Mouse (Mus musculus) ES-Bruce4 (cell line): Measurements from ENCODE around the gene Olfr705. TPM values are rescaled to one million over a fixed set of nuclear protein-coding genes. Genes with fewer than 3 reads are reported as not detected.

ENCODE experiments used
- H3K27ac ChIP-seq: 2 replicates; pipeline ENCODE4 v1.5.1; 2012; ENCODE audit warnings: low read length, inconsistent platforms; ENCODE audit not compliant: insufficient read depth
- H3K27me3 ChIP-seq: 2 replicates; pipeline ENCODE4 v1.6.1; 2012; ENCODE audit warnings: mild to moderate bottlenecking, low read length, inconsistent platforms; ENCODE audit not compliant: control insufficient read depth, poor library complexity, insufficient read depth, severe bottlenecking
- H3K36me3 ChIP-seq: 2 replicates; pipeline ENCODE4 v1.6.1; 2012; ENCODE audit warnings: inconsistent platforms, mild to moderate bottlenecking, low read length, moderate library complexity; ENCODE audit not compliant: control insufficient read depth, poor library complexity, insufficient read depth, severe bottlenecking
- H3K4me1 ChIP-seq: one replicate; pipeline ENCODE4 v1.8.1; 2011; ENCODE audit warnings: low read length; ENCODE audit not compliant: control insufficient read depth, insufficient read depth
- H3K4me3 ChIP-seq: 2 replicates; pipeline ENCODE4 v1.5.1; 2011; ENCODE audit warnings: low read depth, mild to moderate bottlenecking, low read length
- H3K9ac ChIP-seq: 2 replicates; pipeline ENCODE4 v1.6.1; 2012; ENCODE audit warnings: low read depth, mild to moderate bottlenecking, inconsistent platforms; ENCODE audit not compliant: poor library complexity, severe bottlenecking
- H3K9me3 ChIP-seq: replicated peaks from 2 replicates; pipeline ENCODE4 v1.6.1; 2012; ENCODE audit warnings: mild to moderate bottlenecking, low read length, inconsistent platforms; ENCODE audit not compliant: control insufficient read depth, poor library complexity, insufficient read depth, severe bottlenecking
- CTCF ChIP-seq: IDR thresholded peaks from one replicate; pipeline ENCODE4 v1.8.1; 2011; ENCODE audit warnings: low read depth, low read length
- EP300 ChIP-seq: IDR thresholded peaks from 2 replicates; pipeline ENCODE4 v1.6.1; 2011; ENCODE audit warnings: low read depth, low read length; ENCODE audit not compliant: insufficient read depth
- POLR2A ChIP-seq: IDR thresholded peaks from one replicate; pipeline ENCODE4 v1.8.1; 2011; ENCODE audit warnings: low read length; ENCODE audit not compliant: insufficient read depth
- polyA plus RNA-seq: library from polyadenylated mRNA; stranded (reverse); fragments of >200 nt; gene quantifications from 2 replicates; pipeline ENCODE4 v1.2.4, GENCODE M21; 2011; ENCODE audit warnings: low read depth; ENCODE audit not compliant: missing spikeins, insufficient read depth, insufficient read length

Olfr705 gene
- polyA plus RNA-seq, 1 experiment, result not detected

DNA sequence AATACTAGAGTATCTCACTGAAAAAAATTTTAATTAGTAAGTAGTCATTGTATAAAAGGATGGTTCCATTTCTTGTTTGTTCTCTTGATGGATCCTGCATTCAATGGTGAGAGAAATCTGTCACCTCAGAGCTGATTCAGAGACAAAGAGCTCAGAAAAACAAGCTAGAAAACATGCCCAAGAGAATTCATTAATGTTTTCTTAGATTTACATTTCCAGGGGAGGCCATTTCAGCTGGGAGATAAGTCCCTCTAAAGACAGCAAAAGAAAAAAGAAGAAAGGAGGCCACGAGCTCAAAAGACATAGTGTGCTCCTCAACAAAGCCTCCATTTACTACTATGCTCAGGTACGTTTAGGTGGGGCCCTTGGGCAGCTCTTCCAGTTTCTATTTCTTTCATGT lies 33.6 kb downstream of the Olfr705 start, which contains the start of gene Olfr703:
Gene Olfr703 (plus strand): TSS at position 301 of the 400 bp plus-strand sequence.
- H3K27me3 ChIP-seq, result no peaks in the 10 kb centered on the region
- H3K9me3 ChIP-seq, result no peaks in the 10 kb centered on the region
- H3K36me3 ChIP-seq, result no peaks in the 10 kb centered on the region
- TF ChIP-seq CTCF (no peak), POLR2A (no peak), EP300 (no peak)
- H3K27ac ChIP-seq, result no peak within 1 kb of the TSS
- no peak within 1 kb of the TSS for H3K9ac ChIP-seq
- no peak within 1 kb of the TSS for H3K4me3 ChIP-seq
- H3K4me1 ChIP-seq, result no peaks in the 10 kb centered on the region

GRCm38 (mm10) chr7:106833793-106834192 lies 42.9 kb downstream of the Olfr705 start, which contains the start of gene Olfr702:
Gene Olfr702, minus strand, starts transcription at chr7:106833893.
- no peaks in the 10 kb centered on the region for H3K27me3 ChIP-seq
- TF ChIP-seq CTCF, result no peak
- TF ChIP-seq POLR2A, result no peak
- no peak for TF ChIP-seq EP300
- H3K4me1 ChIP-seq, result no peaks in the 10 kb centered on the region
- no peak within 1 kb of the TSS for H3K27ac ChIP-seq
- no peak within 1 kb of the TSS for H3K9ac ChIP-seq
- H3K4me3 ChIP-seq, result no peak within 1 kb of the TSS
- no peaks in the 10 kb centered on the region for H3K9me3 ChIP-seq
- H3K36me3 ChIP-seq, result no peaks in the 10 kb centered on the region

Other genes with a start within 250 kb of the Olfr705 start
- not detected in 2 replicates for gene Olfr693, start 196.3 kb downstream of the Olfr705 start, polyA plus RNA-seq
- not detected in 2 replicates for gene Olfr694, start 185.1 kb downstream of the Olfr705 start, polyA plus RNA-seq
- not detected in 2 replicates for gene Olfr695, start 160.5 kb downstream of the Olfr705 start, polyA plus RNA-seq
- gene Olfr697, start 134.4 kb downstream of the Olfr705 start, polyA plus RNA-seq, result not detected in 2 replicates
- gene Olfr698, start 121.5 kb downstream of the Olfr705 start, polyA plus RNA-seq, result not detected in 2 replicates
- not detected in 2 replicates for gene Olfr699, start 83.7 kb downstream of the Olfr705 start, polyA plus RNA-seq
- not detected in 2 replicates for gene Olfr700, start 68.1 kb downstream of the Olfr705 start, polyA plus RNA-seq
- gene Olfr701, start 62.8 kb downstream of the Olfr705 start, polyA plus RNA-seq, result not detected in 2 replicates
- gene Olfr702, start 43.0 kb downstream of the Olfr705 start, polyA plus RNA-seq, result not detected in 2 replicates
- not detected in 2 replicates for gene Olfr703, start 33.5 kb downstream of the Olfr705 start, polyA plus RNA-seq
- gene Olfr704, start 13.7 kb downstream of the Olfr705 start, polyA plus RNA-seq, result not detected in 2 replicates
- gene Olfr706, start 11.3 kb upstream of the Olfr705 start, polyA plus RNA-seq, result not detected in 2 replicates
- gene Olfr707, start 24.4 kb upstream of the Olfr705 start, polyA plus RNA-seq, result not detected in 2 replicates
- gene Olfr1532-ps1, start 31.1 kb upstream of the Olfr705 start, polyA plus RNA-seq, result not detected in 2 replicates
- not detected in 2 replicates for gene Olfr709-ps1, start 55.3 kb upstream of the Olfr705 start, polyA plus RNA-seq
- gene Olfr710, start 71.4 kb upstream of the Olfr705 start, polyA plus RNA-seq, result not detected in 2 replicates
- not detected in 2 replicates for gene Olfr6, start 87.0 kb upstream of the Olfr705 start, polyA plus RNA-seq
- not detected in 2 replicates for gene Olfr711, start 98.6 kb upstream of the Olfr705 start, polyA plus RNA-seq
- 0.11 TPM in 1 of 2 replicates, not detected in the other for gene Olfr2, start 129.2 kb upstream of the Olfr705 start, polyA plus RNA-seq
- 0.09 TPM in 1 of 2 replicates, not detected in the other for gene Olfr713, start 154.3 kb upstream of the Olfr705 start, polyA plus RNA-seq
- not detected in 2 replicates for gene Olfr714, start 194.1 kb upstream of the Olfr705 start, polyA plus RNA-seq
- gene Olfr17, start 216.3 kb upstream of the Olfr705 start, polyA plus RNA-seq, result not detected in 2 replicates
- not detected in 2 replicates for gene Olfr715b, start 233.5 kb upstream of the Olfr705 start, polyA plus RNA-seq